Mouse (Mus musculus) thymus, adult 2 months (tissue): Measurements from ENCODE around the gene Pigo.

Experiments used
- CTCF ChIP-seq: fragments of 200-500 bp; IDR thresholded peaks from 2 replicates; pipeline ENCODE4 v1.5.1; 2012; ENCODE audit warnings: mild to moderate bottlenecking, control low read depth, low read length, moderate library complexity, borderline replicate concordance; ENCODE audit not compliant: control insufficient read depth, poor library complexity, insufficient read depth; ENCODE audit errors: extremely low read depth
- POLR2A ChIP-seq: fragments of 200-500 bp; IDR thresholded peaks from 2 replicates; pipeline ENCODE4 v1.6.1; 2012; ENCODE audit warnings: mild to moderate bottlenecking, low read length, control low read depth, moderate library complexity; ENCODE audit not compliant: control insufficient read depth, poor library complexity, insufficient read depth; ENCODE audit errors: extremely low read depth

DNA sequence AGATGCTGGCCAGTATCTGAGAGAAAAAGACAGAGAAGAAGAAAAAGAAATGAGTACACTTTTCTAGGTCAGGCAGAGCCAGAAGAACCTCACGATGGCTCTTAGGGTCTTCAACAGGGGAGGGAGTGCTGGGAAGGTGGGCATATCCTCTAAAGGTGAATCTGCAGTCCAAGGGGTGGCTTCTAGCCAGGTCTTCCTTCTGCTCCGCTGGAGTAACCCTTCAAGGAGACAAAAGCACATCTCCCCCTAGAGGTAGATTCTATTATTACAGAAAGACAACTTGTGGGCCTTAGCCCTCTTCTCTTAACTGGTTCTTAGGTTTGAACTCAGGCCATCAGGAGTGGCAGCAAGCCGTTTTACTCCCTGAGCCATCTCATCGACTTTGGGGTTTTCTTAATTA lies 27.0 kb upstream of the Pigo start:
- TF ChIP-seq POLR2A = no peak
- no peak for TF ChIP-seq CTCF
